Mouse (Mus musculus): Measurements from ENCODE around the gene Clasrp.
A peak's percentile ranks its signal among the peaks of the same experiment; 100 is the strongest.
"Not testable (repeated sequence)": the region's sequence is repeated elsewhere in the genome, so short reads cannot be mapped to it uniquely, and the experiment has no call there.

Clasrp gene

GRCm38 (mm10) chr7:19609641-19610332, 5.5 kb upstream of the Clasrp start:
- DNase-seq (ENCODE audit: low read depth, low spot score) = no peak

- no peak for DNase-seq (ENCODE audit: low read depth, low spot score)
Observed at GRCm38 (mm10) chr7:19607291-19607690, 3.0 kb upstream of the Clasrp start.

- DNase-seq (ENCODE audit: low read depth, low spot score) = not testable (repeated sequence)
Observed at GRCm38 (mm10) chr7:19604606-19605214, 424 bp upstream of the Clasrp start.

- DNase-seq (ENCODE audit: low read depth, low spot score) = no peak
Observed at GRCm38 (mm10) chr7:19603055-19603454, 1.2 kb downstream of the Clasrp start.

- peak; percentile 96 for DNase-seq (ENCODE audit: low read depth, low spot score)
Observed at GRCm38 (mm10) chr7:19600562-19600961, 3.7 kb downstream of the Clasrp start.

GRCm38 (mm10) chr7:19593061-19593730, 11.1 kb downstream of the Clasrp start:
- no peak for DNase-seq (ENCODE audit: low read depth, low spot score)

GRCm38 (mm10) chr7:19589917-19590316, 14.4 kb downstream of the Clasrp start:
- DNase-seq (ENCODE audit: low read depth, low spot score) = peak; percentile 97

- peak; percentile 69 for DNase-seq (ENCODE audit: low read depth, low spot score)
Observed at GRCm38 (mm10) chr7:19589207-19589606, 15.1 kb downstream of the Clasrp start.

GRCm38 (mm10) chr7:19586269-19586668, 18.0 kb downstream of the Clasrp start:
- DNase-seq (ENCODE audit: low read depth, low spot score) = no peak

GRCm38 (mm10) chr7:19580634-19581033, 23.7 kb downstream of the Clasrp start:
- DNase-seq (ENCODE audit: low read depth, low spot score) = no peak

GRCm38 (mm10) chr7:19579751-19580150, 24.5 kb downstream of the Clasrp start:
- DNase-seq (ENCODE audit: low read depth, low spot score) = no peak

- no peak for DNase-seq (ENCODE audit: low read depth, low spot score)
Observed at GRCm38 (mm10) chr7:19578436-19578835, 25.9 kb downstream of the Clasrp start.

GRCm38 (mm10) chr7:19577877-19578414, 26.3 kb downstream of the Clasrp start:
- DNase-seq (ENCODE audit: low read depth, low spot score) = peak; percentile 70

GRCm38 (mm10) chr7:19577141-19577852, 27.0 kb downstream of the Clasrp start, which contains the start of the genes Zfp296 and Gemin7:
TSS of gene Zfp296 (plus strand) at chr7:19577287.
TSS of gene Gemin7 (minus strand) at chr7:19577595.
- DNase-seq (ENCODE audit: low read depth, low spot score) = no peak

GRCm38 (mm10) chr7:19575559-19575958, 28.7 kb downstream of the Clasrp start:
- DNase-seq (ENCODE audit: low read depth, low spot score) = no peak

- no peak for DNase-seq (ENCODE audit: low read depth, low spot score)
Observed at GRCm38 (mm10) chr7:19573776-19574140, 30.5 kb downstream of the Clasrp start.

GRCm38 (mm10) chr7:19572926-19573775, 31.1 kb downstream of the Clasrp start:
- peak; percentile 89 for DNase-seq (ENCODE audit: low read depth, low spot score)

GRCm38 (mm10) chr7:19569647-19570046, 34.6 kb downstream of the Clasrp start:
- DNase-seq (ENCODE audit: low read depth, low spot score) = no peak

- no peak for DNase-seq (ENCODE audit: low read depth, low spot score)
Observed at GRCm38 (mm10) chr7:19567426-19567825, 36.9 kb downstream of the Clasrp start.

GRCm38 (mm10) chr7:19565803-19566202, 38.5 kb downstream of the Clasrp start:
- no peak for DNase-seq (ENCODE audit: low read depth, low spot score)

GRCm38 (mm10) chr7:19564455-19564854, 39.8 kb downstream of the Clasrp start:
- DNase-seq (ENCODE audit: low read depth, low spot score) = no peak
